Mouse (Mus musculus): ENCODE data around the gene Cldn22. TPM values are rescaled to one million over a fixed set of nuclear protein-coding genes. Genes with fewer than 3 reads are reported as not detected.

The Cldn22 gene
- total RNA-seq (2012; rRNA removed) = 0.22 and 0.58 TPM in 2 replicates

DNA sequence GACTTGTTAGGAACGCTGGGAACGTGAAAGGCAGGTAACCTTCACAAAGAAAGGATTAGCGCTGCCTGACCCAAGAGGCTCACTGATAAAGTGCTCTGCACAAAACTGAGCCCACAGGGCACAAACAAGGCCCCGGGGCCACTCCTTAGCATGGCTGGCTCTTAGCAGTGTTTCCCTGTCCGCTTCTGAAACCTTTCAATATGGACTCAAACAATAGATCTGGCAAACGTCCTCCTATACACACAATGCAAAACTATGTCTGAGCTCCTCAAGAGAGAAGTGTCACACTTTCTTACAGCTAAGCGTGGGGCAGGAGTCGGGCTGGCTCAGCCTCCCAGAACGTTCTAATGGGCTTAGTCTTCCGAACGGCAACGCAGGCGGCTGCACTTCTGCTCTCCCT, at the start of gene Cldn22:
Gene Cldn22, plus strand, starts transcription at position 301 of the 400 bp plus-strand sequence.
- H3K4me3 ChIP-seq (ENCODE audit: insufficient read depth in 1 of 2, low read depth in 1 of 2, low read length in 2 of 2, poor library complexity in 1 of 2, severe bottlenecking in 1 of 2) = no peak within 1 kb of the TSS

DNA sequence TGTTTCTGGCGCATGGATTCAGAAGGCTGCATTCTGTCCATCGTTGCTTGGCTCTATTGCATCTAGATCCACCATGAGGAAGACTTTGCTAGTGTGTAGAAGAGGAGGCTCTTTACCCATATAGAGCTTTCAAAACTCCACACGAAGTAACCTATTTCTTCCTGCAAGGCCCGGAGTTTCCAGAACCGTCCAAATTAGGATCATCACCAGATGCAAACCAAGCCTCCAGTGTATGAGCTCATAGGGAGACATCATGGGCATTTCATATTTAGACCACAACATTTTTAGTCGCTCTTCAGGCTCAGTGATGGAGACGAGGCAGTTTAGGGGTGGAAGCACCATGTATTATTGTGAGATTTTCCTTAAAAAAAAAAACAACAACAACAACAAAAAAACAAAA, 46.9 kb upstream of the Cldn22 start:
- Histone ChIP-seq H3K27ac (ENCODE audit: insufficient read depth, low read depth, low read length, poor library complexity, severe bottlenecking) (no peak overlapping the region), H3K9me3 (ENCODE audit: control insufficient read depth, insufficient read depth, low read depth, low read length) (no peaks in the 10 kb centered on the region), H3K4me3 (ENCODE audit: insufficient read depth in 1 of 2, low read depth in 1 of 2, low read length in 2 of 2, poor library complexity in 1 of 2, severe bottlenecking in 1 of 2) (no peak overlapping the region), H3K4me1 (ENCODE audit: control insufficient read depth in 2 of 2, insufficient read depth in 2 of 2, low read length in 2 of 2, poor library complexity in 1 of 2) (0 out of 4 replicates have a peak, but pooled peaks cover 0 to 1% of the 10 kb centered on the region in 2 experiments), H3K9ac (ENCODE audit: insufficient read depth, low read depth, low read length, poor library complexity, severe bottlenecking) (no peak overlapping the region), H3K36me3 (ENCODE audit: control insufficient read depth, insufficient read depth, low read length, poor library complexity, severe bottlenecking) (no peaks in the 10 kb centered on the region)
- no peak for TF ChIP-seq MAFK (IDR thresholded peaks at IDR 0.05; ENCODE audit: insufficient read depth, low read depth, low read length)
- no peak for TF ChIP-seq HCFC1 (IDR thresholded peaks at IDR 0.05; ENCODE audit: borderline replicate concordance, insufficient read depth, low read length)
- no peak for DNase-seq (ENCODE audit: low read depth, low spot score)
- in situ Hi-C loops (cut with MboI; ENCODE audit: low sequenced_read_pairs in 2 of 2, unreplicated experiment in 2 of 2) = no loop called here

More for the DNA sequence above, at the start of gene Cldn22:
- no peak for DNase-seq (ENCODE audit: low read depth, low spot score)
- peaks cover 1% of the 10 kb centered on the region; the same call in 1 of the 2 replicates for H3K36me3 ChIP-seq (ENCODE audit: control insufficient read depth, insufficient read depth, low read length, poor library complexity, severe bottlenecking)
- H3K9ac ChIP-seq (ENCODE audit: insufficient read depth, low read depth, low read length, poor library complexity, severe bottlenecking) = no peak within 1 kb of the TSS
- TF ChIP-seq ZC3H11A (IDR thresholded peaks at IDR 0.05; ENCODE audit: borderline replicate concordance, low read depth, low read length) (no peak), ZNF384 (IDR thresholded peaks at IDR 0.05; ENCODE audit: low read depth, low read length) (no peak), CHD2 (IDR thresholded peaks at IDR 0.05; ENCODE audit: low read depth, low read length) (no peak), MAFK (IDR thresholded peaks at IDR 0.05; ENCODE audit: insufficient read depth, low read depth, low read length) (no peak), HCFC1 (IDR thresholded peaks at IDR 0.05; ENCODE audit: borderline replicate concordance, insufficient read depth, low read length) (no peak)
- 0 out of 4 replicates have a peak, but pooled peaks cover 0 to 2% of the 10 kb centered on the region in 2 experiments for H3K4me1 ChIP-seq (ENCODE audit: control insufficient read depth in 2 of 2, insufficient read depth in 2 of 2, low read length in 2 of 2, poor library complexity in 1 of 2)
- H3K9me3 ChIP-seq (ENCODE audit: control insufficient read depth, insufficient read depth, low read depth, low read length) = no peaks in the 10 kb centered on the region
- in situ Hi-C loops (cut with MboI; ENCODE audit: low sequenced_read_pairs in 2 of 2, unreplicated experiment in 2 of 2) = no loop called here
- H3K27ac ChIP-seq (ENCODE audit: insufficient read depth, low read depth, low read length, poor library complexity, severe bottlenecking) = no peak within 1 kb of the TSS

DNA sequence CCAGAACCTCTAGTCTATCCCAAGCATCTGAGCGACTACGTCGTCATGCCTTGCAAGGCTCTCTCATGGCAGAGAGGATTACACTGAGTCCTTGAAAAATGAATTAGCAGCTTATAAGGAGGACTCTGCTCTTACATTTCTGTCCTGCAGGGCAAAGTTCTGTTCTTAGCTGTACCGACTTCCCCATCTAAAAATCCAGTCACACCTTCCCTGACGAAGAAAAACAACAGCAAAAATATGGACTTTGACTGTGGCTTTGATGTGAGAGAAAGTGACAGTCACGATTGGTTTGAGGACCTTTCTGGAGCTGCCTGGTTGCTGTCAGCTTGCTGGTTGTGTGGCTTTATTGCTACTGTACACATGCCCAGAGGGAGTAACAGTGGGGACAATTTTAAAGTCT, 44.7 kb upstream of the Cldn22 start:
- Histone ChIP-seq H3K9me3 (ENCODE audit: control insufficient read depth, insufficient read depth, low read depth, low read length) (no peaks in the 10 kb centered on the region), H3K27ac (ENCODE audit: insufficient read depth, low read depth, low read length, poor library complexity, severe bottlenecking) (no peak overlapping the region), H3K9ac (ENCODE audit: insufficient read depth, low read depth, low read length, poor library complexity, severe bottlenecking) (no peak overlapping the region), H3K4me1 (ENCODE audit: control insufficient read depth in 2 of 2, insufficient read depth in 2 of 2, low read length in 2 of 2, poor library complexity in 1 of 2) (no peaks in the 10 kb centered on the region), H3K4me3 (ENCODE audit: insufficient read depth in 1 of 2, low read depth in 1 of 2, low read length in 2 of 2, poor library complexity in 1 of 2, severe bottlenecking in 1 of 2) (no peak overlapping the region), H3K36me3 (ENCODE audit: control insufficient read depth, insufficient read depth, low read length, poor library complexity, severe bottlenecking) (no peaks in the 10 kb centered on the region)
- in situ Hi-C loops (cut with MboI; ENCODE audit: low sequenced_read_pairs in 2 of 2, unreplicated experiment in 2 of 2) = no loop called here
- TF ChIP-seq ZNF384 (IDR thresholded peaks at IDR 0.05; ENCODE audit: low read depth, low read length) (no peak), ZC3H11A (IDR thresholded peaks at IDR 0.05; ENCODE audit: borderline replicate concordance, low read depth, low read length) (no peak), MAFK (IDR thresholded peaks at IDR 0.05; ENCODE audit: insufficient read depth, low read depth, low read length) (no peak)
- DNase-seq (ENCODE audit: low read depth, low spot score) = no peak

DNA sequence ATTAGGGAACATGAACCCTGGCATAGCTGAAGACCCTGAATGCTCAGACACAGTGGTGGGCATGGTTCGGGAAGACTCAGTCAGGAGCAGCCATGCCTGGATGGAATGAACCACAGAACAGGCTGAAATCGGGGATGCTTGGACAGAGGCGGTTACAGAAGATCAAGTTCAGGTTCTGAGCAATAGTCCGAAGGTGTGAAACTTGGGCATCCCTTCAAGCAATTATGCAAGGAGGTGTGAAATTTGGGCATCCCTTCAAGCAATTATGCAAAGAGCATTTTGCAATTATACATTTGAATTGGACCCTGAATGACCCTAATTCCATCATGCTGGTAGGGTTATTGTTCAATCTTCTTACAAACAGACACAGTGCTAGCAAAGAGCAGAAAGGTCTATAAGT, 42.4 kb upstream of the Cldn22 start:
- Histone ChIP-seq H3K4me1 (ENCODE audit: control insufficient read depth in 2 of 2, insufficient read depth in 2 of 2, low read length in 2 of 2, poor library complexity in 1 of 2) (0 out of 4 replicates have a peak, but pooled peaks cover 0 to 2% of the 10 kb centered on the region in 2 experiments), H3K9ac (ENCODE audit: insufficient read depth, low read depth, low read length, poor library complexity, severe bottlenecking) (no peak overlapping the region), H3K4me3 (ENCODE audit: insufficient read depth in 1 of 2, low read depth in 1 of 2, low read length in 2 of 2, poor library complexity in 1 of 2, severe bottlenecking in 1 of 2) (no peak overlapping the region), H3K36me3 (ENCODE audit: control insufficient read depth, insufficient read depth, low read length, poor library complexity, severe bottlenecking) (no peaks in the 10 kb centered on the region), H3K9me3 (ENCODE audit: control insufficient read depth, insufficient read depth, low read depth, low read length) (no peaks in the 10 kb centered on the region), H3K27ac (ENCODE audit: insufficient read depth, low read depth, low read length, poor library complexity, severe bottlenecking) (no peak overlapping the region)
- in situ Hi-C loops (cut with MboI; ENCODE audit: low sequenced_read_pairs in 2 of 2, unreplicated experiment in 2 of 2) = no loop called here
- TF ChIP-seq ZNF384 (IDR thresholded peaks at IDR 0.05; ENCODE audit: low read depth, low read length) = no peak
- no peak for TF ChIP-seq HCFC1 (IDR thresholded peaks at IDR 0.05; ENCODE audit: borderline replicate concordance, insufficient read depth, low read length)
- no peak for TF ChIP-seq ZC3H11A (IDR thresholded peaks at IDR 0.05; ENCODE audit: borderline replicate concordance, low read depth, low read length)
- no peak for TF ChIP-seq MAFK (IDR thresholded peaks at IDR 0.05; ENCODE audit: insufficient read depth, low read depth, low read length)
- no peak for TF ChIP-seq CHD2 (IDR thresholded peaks at IDR 0.05; ENCODE audit: low read depth, low read length)
- DNase-seq (ENCODE audit: low read depth, low spot score) = no peak

DNA sequence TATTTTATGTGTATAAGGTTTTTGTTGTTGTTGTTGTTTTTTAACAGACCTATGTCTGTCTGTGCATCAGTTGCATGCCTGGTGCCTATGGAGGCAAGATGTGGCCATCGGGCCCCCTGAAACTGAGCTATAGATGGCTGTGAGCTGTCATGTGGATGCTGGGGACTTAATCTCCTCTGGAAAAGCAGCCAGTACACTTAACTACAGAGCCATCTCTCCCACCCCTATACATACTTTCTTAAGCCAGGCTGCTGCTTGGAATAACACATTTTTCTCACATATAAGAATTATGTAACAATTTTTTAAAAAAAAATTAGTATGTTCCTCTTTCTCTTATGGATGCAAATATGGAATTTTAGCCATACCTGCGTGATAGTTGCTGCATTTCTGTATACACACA, 40.7 kb upstream of the Cldn22 start:
- H3K9me3 ChIP-seq (ENCODE audit: control insufficient read depth, insufficient read depth, low read depth, low read length) = no peaks in the 10 kb centered on the region
- no peak overlapping the region for H3K4me3 ChIP-seq (ENCODE audit: insufficient read depth in 1 of 2, low read depth in 1 of 2, low read length in 2 of 2, poor library complexity in 1 of 2, severe bottlenecking in 1 of 2)
- no peak overlapping the region for H3K27ac ChIP-seq (ENCODE audit: insufficient read depth, low read depth, low read length, poor library complexity, severe bottlenecking)
- H3K36me3 ChIP-seq (ENCODE audit: control insufficient read depth, insufficient read depth, low read length, poor library complexity, severe bottlenecking) = no peaks in the 10 kb centered on the region
- TF ChIP-seq ZNF384 (IDR thresholded peaks at IDR 0.05; ENCODE audit: low read depth, low read length) = no peak
- H3K4me1 ChIP-seq (ENCODE audit: control insufficient read depth in 2 of 2, insufficient read depth in 2 of 2, low read length in 2 of 2, poor library complexity in 1 of 2) = 0 out of 4 replicates have a peak, but pooled peaks cover 0 to 2% of the 10 kb centered on the region in 2 experiments
- no peak overlapping the region for H3K9ac ChIP-seq (ENCODE audit: insufficient read depth, low read depth, low read length, poor library complexity, severe bottlenecking)
- DNase-seq (ENCODE audit: low read depth, low spot score) = no peak
- in situ Hi-C loops (cut with MboI; ENCODE audit: low sequenced_read_pairs in 2 of 2, unreplicated experiment in 2 of 2) = no loop called here

All from ES-E14 (cell line).